Mouse (Mus musculus) neural tube, embryonic 11.5 days (tissue): ENCODE results near the gene Rbfox1. TPM values are rescaled to one million over a fixed set of nuclear protein-coding genes. Genes with fewer than 3 reads are reported as not detected.

ENCODE experiments used
- ATAC-seq: fragments of 200-750 bp; cut with Nextera tagmentation; 2 replicates; pipeline ENCODE4 v1.8.0; 2017; ENCODE audit warnings: moderate number of reproducible peaks, mild to moderate bottlenecking, moderate TSS enrichment, moderate library complexity; ENCODE audit not compliant: insufficient read depth, low FRiP score, low TSS enrichment
- DNase-seq: peaks from one replicate; pipeline ENCODE4 v3.0.0-alpha.2; 2015; ENCODE audit warnings: low spot score
- H3K27ac ChIP-seq: fragments of 300-500 bp; sonication (generic); 2 replicates; pipeline ENCODE4 v1.5.1; 2014; ENCODE audit warnings: low read depth, mild to moderate bottlenecking, low read length
- H3K27me3 ChIP-seq: fragments of 300-500 bp; sonication (generic); 2 replicates; pipeline ENCODE4 v1.6.1; 2014; ENCODE audit warnings: mild to moderate bottlenecking, low read length, mixed read lengths; ENCODE audit not compliant: control insufficient read depth, insufficient read depth
- H3K36me3 ChIP-seq: fragments of 300-500 bp; sonication (generic); 2 replicates; pipeline ENCODE4 v1.6.1; 2014; ENCODE audit warnings: mild to moderate bottlenecking, low read length, moderate library complexity, mixed read lengths; ENCODE audit not compliant: control insufficient read depth, insufficient read depth
- H3K4me1 ChIP-seq: fragments of 300-500 bp; sonication (generic); 2 replicates; pipeline ENCODE4 v1.6.1; 2014; ENCODE audit warnings: low read length, mixed read lengths; ENCODE audit not compliant: control insufficient read depth, insufficient read depth
- H3K4me2 ChIP-seq: fragments of 300-500 bp; sonication (generic); 2 replicates; pipeline ENCODE4 v1.6.1; 2014; ENCODE audit warnings: low read depth, mild to moderate bottlenecking, moderate library complexity
- H3K4me3 ChIP-seq: fragments of 300-500 bp; sonication (generic); 2 replicates; pipeline ENCODE4 v1.5.1; 2014; ENCODE audit warnings: low read depth, low read length
- H3K9ac ChIP-seq: fragments of 300-500 bp; sonication (generic); 2 replicates; pipeline ENCODE4 v1.6.1; 2014; ENCODE audit warnings: mild to moderate bottlenecking, low read length
- H3K9me3 ChIP-seq: fragments of 300-500 bp; sonication (generic); 2 replicates; pipeline ENCODE4 v1.6.1; 2016; ENCODE audit warnings: low read length; ENCODE audit not compliant: control insufficient read depth
- WGBS: fragments of 180-500 bp; shearing (Covaris S2); extraction: QIAGEN DNeasy Blood & Tissue Kit; methylation state at CpG from one replicate; pipeline ENCODE4 v1.1.7; 2014; 5-methylcytosine and 5-hydroxymethylcytosine counted together
- polyA plus RNA-seq: library from polyadenylated mRNA; unstranded; fragments of >200 nt; fragmentation: Nextera tagmentation; extraction: Ambion mirVana; gene quantifications from 2 replicates; pipeline ENCODE4 v1.2.1, GENCODE M21; 2014

The Rbfox1 gene
- polyA plus RNA-seq, 1 experiment from 2014 or later: 32.9 TPM

DNA sequence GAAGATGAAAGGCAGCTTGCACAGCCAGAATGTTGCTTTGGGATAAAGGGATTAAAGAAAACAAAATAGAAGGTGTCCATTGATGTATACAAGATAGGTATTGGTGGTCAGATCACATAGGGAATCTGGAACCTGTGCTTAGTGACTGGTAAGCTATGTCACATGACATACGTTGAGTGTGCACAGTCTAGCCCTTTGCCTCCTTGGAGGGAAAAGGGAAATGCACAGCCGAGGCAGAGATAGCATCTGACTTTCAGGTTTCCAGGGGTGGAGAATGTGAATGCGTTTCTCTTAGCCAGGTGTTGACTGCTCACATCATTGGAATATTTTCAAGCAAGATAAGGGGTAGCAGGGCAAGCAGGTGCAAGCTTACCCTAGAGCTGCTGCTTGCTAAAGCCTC is 1230.8 kb downstream of the Rbfox1 start:
- H3K27me3 ChIP-seq: no peaks in the 10 kb centered on the region
- DNase-seq (no peak), ATAC-seq (no peak)
- no peak overlapping the region for H3K27ac ChIP-seq
- H3K9ac ChIP-seq: no peak overlapping the region
- no peaks in the 10 kb centered on the region for H3K9me3 ChIP-seq
- no peaks in the 10 kb centered on the region for H3K36me3 ChIP-seq
- WGBS: 84% methylated on average over 3 of the region's 3 CpGs
- H3K4me2 ChIP-seq: no peak overlapping the region
- H3K4me3 ChIP-seq: no peak overlapping the region
- no peaks in the 10 kb centered on the region for H3K4me1 ChIP-seq

DNA sequence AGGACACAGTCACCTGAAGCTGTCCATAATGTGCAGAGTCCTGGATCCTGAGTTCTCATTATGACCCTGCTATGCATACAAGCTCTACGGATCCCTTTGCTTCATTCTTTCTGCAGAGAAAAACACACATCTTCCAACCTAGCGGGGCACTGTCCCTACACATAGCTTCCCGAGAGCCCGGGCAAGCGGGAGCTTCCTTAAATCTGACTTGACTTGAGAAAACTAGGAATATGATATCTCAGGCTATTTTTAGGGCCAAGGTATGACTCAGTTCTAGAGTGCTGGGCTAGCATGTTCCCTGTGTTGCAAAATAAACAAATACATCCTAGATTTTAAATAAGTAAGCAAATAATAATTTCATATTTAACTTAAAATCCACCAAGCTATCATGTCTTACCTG is 1244.4 kb downstream of the Rbfox1 start:
- no peaks in the 10 kb centered on the region for H3K27me3 ChIP-seq
- no peaks in the 10 kb centered on the region for H3K9me3 ChIP-seq
- ATAC-seq: no peak
- no peak overlapping the region for H3K9ac ChIP-seq
- H3K36me3 ChIP-seq: no peaks in the 10 kb centered on the region
- H3K27ac ChIP-seq: no peak overlapping the region
- no peak overlapping the region for H3K4me3 ChIP-seq
- H3K4me2 ChIP-seq: no peak overlapping the region
- no peak for DNase-seq
- 91% methylated on average over 5 of the region's 5 CpGs for WGBS
- no peaks in the 10 kb centered on the region for H3K4me1 ChIP-seq

DNA sequence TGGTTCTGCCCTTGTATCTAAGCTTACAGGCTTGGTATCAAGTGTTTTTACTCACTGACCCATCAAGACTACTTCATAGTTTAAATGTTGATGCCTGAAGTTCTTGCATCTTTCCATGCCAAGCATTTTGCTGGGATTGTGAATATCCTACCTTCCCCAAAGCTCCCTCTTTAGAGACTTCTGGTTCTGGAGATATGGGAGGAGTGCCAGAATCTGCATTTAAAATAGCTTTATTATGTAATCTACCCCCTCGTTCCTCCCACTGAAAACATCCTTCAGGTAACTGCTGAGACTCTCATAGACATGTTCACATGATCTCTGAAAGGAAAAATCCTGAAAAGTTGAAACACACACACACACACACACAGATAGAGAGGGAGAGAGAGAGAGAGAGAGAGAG is 1247.3 kb downstream of the Rbfox1 start:
- H3K27me3 ChIP-seq: no peaks in the 10 kb centered on the region
- no peaks in the 10 kb centered on the region for H3K4me1 ChIP-seq

DNA sequence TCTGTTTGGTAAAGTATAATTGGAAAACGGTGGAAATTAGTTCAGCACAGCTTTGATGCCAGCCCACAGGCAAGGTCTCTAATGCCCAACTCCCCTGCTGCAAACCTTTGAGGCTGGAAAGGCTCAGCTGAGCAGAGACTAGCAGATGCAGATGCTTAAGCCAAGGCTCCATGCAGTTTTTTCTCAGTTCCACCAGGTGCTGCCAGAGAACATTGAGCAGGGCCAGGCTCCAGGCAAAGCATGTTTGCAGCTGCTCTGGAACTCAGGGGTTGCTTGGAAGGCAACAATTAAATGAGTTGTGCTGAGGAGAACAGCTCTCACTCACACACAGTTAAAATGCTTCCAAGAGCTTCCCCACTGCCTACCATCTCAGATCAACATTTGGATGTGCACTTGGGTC is 1251.8 kb downstream of the Rbfox1 start:
- Histone ChIP-seq H3K4me3 (no peak overlapping the region), H3K27ac (no peak overlapping the region), H3K9me3 (no peaks in the 10 kb centered on the region), H3K27me3 (no peaks in the 10 kb centered on the region), H3K9ac (no peak overlapping the region), H3K4me2 (no peak overlapping the region), H3K36me3 (no peaks in the 10 kb centered on the region), H3K4me1 (no peaks in the 10 kb centered on the region)
- ATAC-seq: no peak
- DNase-seq: no peak
- 65% methylated on average over 1 of the region's 1 CpGs for WGBS

More for the DNA sequence above, 1247.3 kb downstream of the Rbfox1 start:
- no peak overlapping the region for H3K27ac ChIP-seq
- no peak for DNase-seq
- H3K4me2 ChIP-seq: no peak overlapping the region
- H3K9me3 ChIP-seq: no peaks in the 10 kb centered on the region
- WGBS: 77% methylated on average over 1 of the region's 1 CpGs
- ATAC-seq: no peak
- H3K9ac ChIP-seq: no peak overlapping the region
- H3K4me3 ChIP-seq: no peak overlapping the region
- H3K36me3 ChIP-seq: no peaks in the 10 kb centered on the region

DNA sequence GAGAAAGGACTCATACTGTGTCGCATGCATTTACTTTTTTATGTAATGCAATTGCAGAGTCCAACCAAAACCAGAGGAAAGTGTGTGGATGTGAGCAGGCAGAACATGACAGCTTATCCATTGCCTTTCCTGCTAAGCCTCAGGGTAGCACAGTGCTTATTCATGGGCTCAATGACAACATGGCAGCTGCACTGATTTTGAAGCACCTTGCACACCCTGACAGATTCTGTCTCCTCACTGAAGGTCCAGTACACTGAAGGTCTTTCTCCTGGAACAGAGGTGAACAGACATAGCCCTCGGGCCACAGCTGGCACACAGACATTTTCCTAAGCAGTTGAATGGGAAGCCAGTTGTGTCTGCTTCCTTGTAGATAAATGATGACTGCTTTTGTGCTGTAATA is 1254.3 kb downstream of the Rbfox1 start:
- H3K9ac ChIP-seq: no peak overlapping the region
- ATAC-seq (no peak), DNase-seq (no peak)
- H3K9me3 ChIP-seq: no peaks in the 10 kb centered on the region
- WGBS: 83% methylated on average over 2 of the region's 2 CpGs
- no peak overlapping the region for H3K27ac ChIP-seq
- no peaks in the 10 kb centered on the region for H3K4me1 ChIP-seq
- H3K4me3 ChIP-seq: no peak overlapping the region
- no peak overlapping the region for H3K4me2 ChIP-seq
- H3K27me3 ChIP-seq: no peaks in the 10 kb centered on the region
- no peaks in the 10 kb centered on the region for H3K36me3 ChIP-seq

DNA sequence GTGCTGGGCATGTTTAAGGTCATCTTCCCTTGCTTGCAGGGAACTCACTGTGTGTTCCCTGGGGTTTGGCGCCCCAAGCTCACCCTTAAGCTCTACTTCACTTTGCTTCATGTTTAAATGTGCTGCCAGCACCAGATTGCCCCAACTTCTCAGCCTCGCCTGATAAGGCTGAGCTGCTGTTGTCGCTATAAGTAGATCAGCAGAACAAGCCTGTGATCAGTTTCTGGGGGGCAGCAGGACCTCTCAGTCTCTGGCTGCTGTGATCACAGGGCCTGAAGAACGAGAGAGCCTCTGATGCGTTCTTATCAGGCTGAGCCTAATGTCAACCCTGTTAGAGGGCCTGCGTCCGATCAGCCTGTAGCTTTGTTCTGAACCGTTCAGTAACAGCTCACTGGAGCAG is 1255.8 kb downstream of the Rbfox1 start:
- DNase-seq: no peak
- Histone ChIP-seq H3K4me2 (no peak overlapping the region), H3K9ac (no peak overlapping the region), H3K36me3 (no peaks in the 10 kb centered on the region), H3K4me1 (peaks cover 1% of the 10 kb centered on the region), H3K4me3 (no peak overlapping the region), H3K27me3 (no peaks in the 10 kb centered on the region), H3K9me3 (no peaks in the 10 kb centered on the region), H3K27ac (no peak overlapping the region)
- 75% methylated on average over 8 of the region's 8 CpGs for WGBS
- no peak for ATAC-seq

DNA sequence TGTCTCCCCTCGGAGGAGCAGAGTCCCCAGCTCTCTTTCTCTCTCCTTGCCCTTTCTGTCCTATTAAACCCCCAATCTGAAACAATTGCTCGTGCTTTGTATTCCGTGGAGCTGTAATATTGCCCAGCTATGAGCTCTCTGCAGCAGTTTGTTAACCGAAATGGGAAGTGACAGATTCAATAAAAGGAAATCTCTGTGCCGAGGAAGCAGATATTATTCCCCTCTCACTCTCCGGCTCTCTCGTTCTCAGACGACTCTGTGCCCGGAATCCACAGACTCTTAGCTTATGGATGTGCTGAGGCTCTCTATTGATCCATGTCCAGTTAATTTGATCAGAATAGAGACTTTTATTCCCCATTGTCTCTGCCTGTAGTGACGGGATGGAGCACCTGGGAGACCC is 1260.3 kb downstream of the Rbfox1 start:
- H3K27ac ChIP-seq: 0 out of 2 replicates have a peak overlapping the region, but pooled peaks have one; percentile 34
- no peak for ATAC-seq
- no peak overlapping the region for H3K9ac ChIP-seq
- no peak for DNase-seq
- H3K4me3 ChIP-seq: no peak overlapping the region
- no peaks in the 10 kb centered on the region for H3K36me3 ChIP-seq
- no peaks in the 10 kb centered on the region for H3K9me3 ChIP-seq
- H3K27me3 ChIP-seq: no peaks in the 10 kb centered on the region
- no peak overlapping the region for H3K4me2 ChIP-seq
- 61% methylated on average over 10 of the region's 10 CpGs for WGBS
- peaks cover 15% of the 10 kb centered on the region for H3K4me1 ChIP-seq

DNA sequence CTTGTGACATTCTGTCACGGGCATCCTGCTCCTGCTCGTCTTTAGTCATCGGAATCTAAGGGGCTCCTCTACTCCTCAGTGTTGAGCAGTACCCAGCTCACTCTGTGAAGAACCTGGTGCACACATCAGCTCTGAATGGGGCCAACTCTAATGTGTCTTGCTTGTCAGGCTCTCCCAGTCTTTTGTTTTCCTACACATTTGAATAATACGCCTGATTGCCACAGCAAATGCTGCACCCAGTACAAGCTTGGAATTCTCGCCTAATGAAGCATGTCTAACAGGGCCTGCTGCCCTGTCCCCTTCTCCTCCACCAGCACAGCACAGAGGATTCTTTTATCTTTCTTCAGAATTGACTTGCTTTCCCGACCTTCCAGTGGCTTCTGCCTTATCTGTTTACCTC is 1261.3 kb downstream of the Rbfox1 start:
- Histone ChIP-seq H3K36me3 (no peaks in the 10 kb centered on the region), H3K4me1 (peaks cover 15% of the 10 kb centered on the region), H3K4me3 (no peak overlapping the region), H3K27ac (0 out of 2 replicates have a peak overlapping the region, but pooled peaks have one; percentile 34), H3K27me3 (no peaks in the 10 kb centered on the region), H3K9ac (peak overlapping the region; percentile 22; the same call in 1 of the 2 replicates), H3K4me2 (0 out of 2 replicates have a peak overlapping the region, but pooled peaks have one; percentile 5), H3K9me3 (no peaks in the 10 kb centered on the region)
- ATAC-seq (peak; percentile 89), DNase-seq (peak; percentile 67)
- 7% methylated on average over 6 of the region's 6 CpGs for WGBS

DNA sequence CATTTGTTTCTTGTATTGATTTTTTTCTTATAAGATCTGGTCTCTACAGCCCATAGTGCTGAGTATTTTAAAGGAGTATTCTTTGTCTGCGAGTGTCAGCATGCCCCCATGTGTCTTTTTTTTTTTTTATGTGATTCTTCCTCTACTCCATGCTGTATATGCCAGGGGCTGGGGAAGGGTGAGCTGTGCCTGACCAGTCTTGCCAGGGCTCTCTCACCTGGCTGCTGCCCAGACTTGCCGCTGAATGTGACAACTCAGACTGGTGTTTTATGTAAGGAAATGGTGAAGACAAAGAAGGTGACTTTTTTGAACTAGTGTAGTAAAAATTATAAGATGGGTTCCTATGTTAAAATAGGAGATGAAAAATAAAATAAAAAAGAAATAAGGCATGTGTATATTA is 1262.7 kb downstream of the Rbfox1 start:
- no peaks in the 10 kb centered on the region for H3K9me3 ChIP-seq
- DNase-seq (no peak), ATAC-seq (no peak)
- H3K4me3 ChIP-seq: no peak overlapping the region
- no peak overlapping the region for H3K27ac ChIP-seq
- H3K4me1 ChIP-seq: peaks cover 15% of the 10 kb centered on the region
- H3K4me2 ChIP-seq: no peak overlapping the region
- no peaks in the 10 kb centered on the region for H3K36me3 ChIP-seq
- no peak overlapping the region for H3K9ac ChIP-seq
- 75% methylated on average over 2 of the region's 2 CpGs for WGBS
- no peaks in the 10 kb centered on the region for H3K27me3 ChIP-seq
